Mouse (Mus musculus): Measurements from ENCODE around the gene Galm.

The Galm gene

DNA sequence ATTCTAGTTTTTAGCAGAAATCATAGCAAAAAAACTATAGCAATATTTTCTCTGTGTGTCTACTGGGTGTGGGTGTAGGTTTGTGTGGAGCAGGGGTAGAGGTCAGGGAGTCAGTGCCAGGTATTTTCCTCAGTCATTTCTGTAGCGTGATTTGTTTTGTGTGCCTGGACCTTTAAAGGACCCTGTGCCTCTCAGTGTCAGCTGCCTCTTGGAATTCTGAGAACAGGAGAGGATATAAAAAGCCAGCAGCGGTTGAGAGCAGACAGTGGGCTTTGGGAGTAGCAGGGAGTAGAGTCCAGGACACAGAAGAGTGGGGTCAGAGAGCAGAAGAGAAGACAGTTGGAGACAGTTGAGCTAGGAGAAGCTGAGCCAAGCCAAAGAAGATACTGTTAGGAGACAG, 92.9 kb downstream of the Galm start:
- DNase-seq (ENCODE audit: low spot score): no peak

DNA sequence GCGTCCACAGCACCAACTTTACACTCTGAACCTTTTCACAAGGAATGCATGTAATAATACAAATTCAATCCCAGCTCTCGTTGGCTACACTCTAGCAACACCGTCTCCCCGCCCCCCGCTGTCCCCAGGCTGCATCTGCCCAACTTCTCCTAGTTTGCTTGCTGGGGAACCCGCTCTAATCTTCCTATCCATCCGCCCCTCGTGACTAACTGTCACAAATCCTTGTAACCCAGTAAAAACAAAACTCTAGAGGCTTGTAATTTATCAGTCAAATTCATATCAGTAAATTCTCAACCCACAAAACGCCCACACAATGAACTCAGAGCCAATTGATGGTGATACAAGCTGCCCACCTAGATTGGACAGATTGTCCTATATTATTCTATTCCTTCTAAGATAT, 93.9 kb downstream of the Galm start:
- no peak for DNase-seq (ENCODE audit: low spot score)

DNA sequence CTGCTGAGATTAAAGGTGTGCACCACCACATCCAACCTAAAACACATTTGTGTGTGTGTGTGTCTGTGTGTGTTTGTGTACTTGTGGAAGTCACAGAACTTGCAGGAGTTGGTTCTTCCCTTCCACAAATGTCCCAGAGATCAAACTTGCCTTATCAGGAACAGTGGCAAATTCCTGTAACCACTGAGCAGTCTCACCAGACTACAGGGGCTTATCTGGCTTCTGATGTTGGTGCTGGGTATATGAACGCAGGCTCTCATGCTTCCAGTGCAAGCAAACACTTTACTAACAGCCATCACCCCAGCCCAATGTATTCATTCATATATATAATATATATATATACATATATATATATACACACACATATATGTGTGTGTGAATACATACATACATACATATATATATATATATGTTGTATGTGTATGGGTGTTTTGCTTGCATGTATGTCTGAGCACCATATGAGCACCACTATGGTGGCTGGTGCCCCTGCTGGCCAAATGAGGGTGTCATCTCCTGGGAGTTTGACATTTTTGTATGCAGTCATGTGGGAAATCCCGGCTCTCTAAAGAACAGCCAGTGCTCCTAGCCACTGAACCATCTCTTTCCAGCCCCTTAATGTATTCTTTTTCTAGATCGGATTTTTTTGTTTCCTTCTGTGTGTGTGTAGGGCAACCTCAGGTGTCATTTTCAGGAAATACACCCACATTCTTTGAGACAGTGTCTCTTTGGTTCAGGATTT, 94.8 kb downstream of the Galm start:
- peak; percentile 27 for DNase-seq (ENCODE audit: low spot score)

DNA sequence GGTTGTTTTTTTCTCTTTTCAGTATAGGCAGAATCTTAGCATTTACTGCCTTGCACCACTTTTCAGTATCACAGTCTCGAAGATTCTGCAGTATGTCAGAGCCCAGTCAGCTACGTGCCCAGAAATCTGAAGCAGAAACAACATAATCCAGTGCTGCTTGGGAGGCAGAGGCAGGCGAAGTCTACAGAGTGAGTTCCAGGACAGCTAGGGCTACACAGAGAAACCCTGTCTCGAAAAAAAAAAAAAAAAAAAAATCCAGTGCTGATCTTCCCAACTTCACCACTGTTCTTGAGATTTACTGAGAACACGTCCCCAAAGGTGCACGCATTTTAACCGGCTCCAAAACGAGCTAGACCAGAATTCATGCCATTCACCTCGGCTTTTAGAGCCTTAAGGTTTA, 96.6 kb downstream of the Galm start:
- DNase-seq (ENCODE audit: low spot score): no peak

GRCm38 (mm10) chr17:80224326-80225116, 97.2 kb downstream of the Galm start, which contains the start of gene Gemin6:
Gene Gemin6, plus strand, starts transcription at chr17:80224441.
- peak; percentile 94 for DNase-seq (ENCODE audit: low spot score)

DNA sequence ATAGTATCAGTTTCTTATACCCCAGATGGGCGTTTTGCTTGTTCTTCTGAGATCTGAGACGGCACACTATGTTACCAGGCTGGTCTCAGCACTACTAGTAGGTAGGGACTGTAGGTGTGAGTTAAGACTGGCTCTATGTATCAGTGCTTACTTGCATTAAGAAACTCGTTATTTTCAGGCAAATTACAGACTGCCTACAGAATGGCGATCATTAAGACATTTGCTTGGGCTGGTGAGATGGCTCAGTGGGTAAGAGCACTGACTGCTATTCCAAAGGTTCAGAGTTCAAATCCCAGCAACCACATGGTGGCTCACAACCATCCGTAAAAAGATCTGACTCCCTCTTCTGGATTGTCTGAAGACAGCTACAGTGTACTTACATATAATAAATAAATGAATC, 97.9 kb downstream of the Galm start:
- peak; percentile 25 for DNase-seq (ENCODE audit: low spot score)

GRCm38 (mm10) chr17:80229396-80229795, 102.1 kb downstream of the Galm start:
- no peak for DNase-seq (ENCODE audit: low spot score)

DNA sequence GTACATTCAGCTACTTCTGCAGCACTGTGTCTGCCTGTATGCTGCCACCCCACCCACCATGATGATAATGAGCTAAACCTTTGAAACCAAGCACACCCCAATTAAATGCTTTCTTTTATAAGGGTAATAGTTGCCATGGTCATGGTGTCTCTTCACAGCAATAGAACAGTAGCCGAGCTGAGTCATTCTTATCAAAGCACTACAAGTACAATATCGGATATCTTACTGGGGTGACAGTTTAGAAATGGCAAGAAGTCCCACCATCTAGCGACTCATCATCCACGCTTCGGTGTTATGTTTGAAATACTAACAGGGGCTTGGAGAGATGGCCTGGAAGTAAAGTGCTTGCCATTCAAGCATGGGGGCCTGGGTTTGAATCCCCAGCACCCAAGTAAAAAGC, 106.6 kb downstream of the Galm start:
- no peak for DNase-seq (ENCODE audit: low spot score)

DNA sequence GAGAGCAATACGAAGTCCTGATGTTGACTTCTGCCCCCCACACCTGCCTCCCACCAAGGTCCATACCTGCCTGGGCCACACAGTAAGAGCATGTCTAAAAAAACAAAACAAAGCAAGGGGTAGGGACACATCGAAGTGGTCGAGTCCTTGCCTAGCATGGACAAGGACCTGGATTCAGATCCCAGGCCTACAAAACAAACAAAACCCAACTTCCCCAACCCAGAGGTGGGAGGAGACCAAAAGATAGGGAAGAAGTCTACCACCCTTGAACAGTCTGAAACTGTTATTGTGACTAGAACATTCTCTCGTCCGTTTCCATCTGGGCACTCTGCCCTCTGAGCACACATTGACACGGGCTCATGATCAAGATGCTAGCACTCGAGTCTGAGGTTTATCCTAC, 107.1 kb downstream of the Galm start:
- no peak for DNase-seq (ENCODE audit: low spot score)
